Mouse (Mus musculus): Measurements from ENCODE around the gene Usp35. TPM values are rescaled to one million over a fixed set of nuclear protein-coding genes. Genes with fewer than 3 reads are reported as not detected.

Gene Usp35
- 10 to 100 TPM; 11.9 to 12.4 TPM for total RNA-seq (2021)
- long read RNA-seq, experiment 1, full-length matches to known transcripts = 3 of 8 reads
- long read RNA-seq, experiment 1, partial matches to known transcripts = 4 of 8 reads
- long read RNA-seq, experiment 1, other reads (novel, unspliced or antisense) = 1 of 8 reads
- long read RNA-seq, experiment 2, full-length matches to known transcripts = 3 of 7 reads
- long read RNA-seq, experiment 2, partial matches to known transcripts = 2 of 7 reads
- long read RNA-seq, experiment 2, other reads (novel, unspliced or antisense) = 2 of 7 reads

GRCm38 (mm10) chr7:97331726-97332666 is at the start of gene Usp35, which contains the start of gene Kctd21:
Gene Usp35 (minus strand): TSS chr7:97332020.
Gene Kctd21 (plus strand): TSS chr7:97332327.
- peak; percentile 90 to 97 for DNase-seq (ENCODE audit: low spot score in 2 of 2)

- DNase-seq (ENCODE audit: low spot score in 2 of 2) = no peak
These were observed 48.8 kb upstream of the Usp35 start for GRCm38 (mm10) chr7:97380500-97381123.

- no peak for DNase-seq (ENCODE audit: low spot score in 2 of 2)
These were observed 47.5 kb upstream of the Usp35 start for GRCm38 (mm10) chr7:97379304-97379703.

- DNase-seq (ENCODE audit: low spot score in 2 of 2) = no peak
These were observed 44.1 kb upstream of the Usp35 start for GRCm38 (mm10) chr7:97375906-97376305.

GRCm38 (mm10) chr7:97375101-97375500 is 43.3 kb upstream of the Usp35 start:
- no peak for DNase-seq (ENCODE audit: low spot score in 2 of 2)

- DNase-seq (ENCODE audit: low spot score in 2 of 2) = no peak
These were observed 34.1 kb upstream of the Usp35 start for GRCm38 (mm10) chr7:97365887-97366286.

- no peak for DNase-seq (ENCODE audit: low spot score in 2 of 2)
These were observed 29.6 kb upstream of the Usp35 start for GRCm38 (mm10) chr7:97361467-97361866.

- no peak for DNase-seq (ENCODE audit: low spot score in 2 of 2)
These were observed 29.1 kb upstream of the Usp35 start for GRCm38 (mm10) chr7:97360955-97361354.

GRCm38 (mm10) chr7:97360166-97360565 is 28.3 kb upstream of the Usp35 start:
- no peak for DNase-seq (ENCODE audit: low spot score in 2 of 2)

- DNase-seq (ENCODE audit: low spot score in 2 of 2) = no peak
These were observed 26.5 kb upstream of the Usp35 start for GRCm38 (mm10) chr7:97358347-97358746.

- DNase-seq (ENCODE audit: low spot score in 2 of 2) = no peak
These were observed 26.0 kb upstream of the Usp35 start for GRCm38 (mm10) chr7:97357840-97358239.

- DNase-seq (ENCODE audit: low spot score in 2 of 2) = peak in 1 of 2 experiments; percentile 73
These were observed 25.1 kb upstream of the Usp35 start for GRCm38 (mm10) chr7:97356875-97357276.

GRCm38 (mm10) chr7:97356253-97356652 is 24.4 kb upstream of the Usp35 start:
- DNase-seq (ENCODE audit: low spot score in 2 of 2) = no peak

GRCm38 (mm10) chr7:97355068-97355841 is 23.4 kb upstream of the Usp35 start:
- DNase-seq (ENCODE audit: low spot score in 2 of 2) = no peak

- no peak for DNase-seq (ENCODE audit: low spot score in 2 of 2)
These were observed 21.5 kb upstream of the Usp35 start for GRCm38 (mm10) chr7:97353356-97353755.

- peak in 1 of 2 experiments; percentile 55 for DNase-seq (ENCODE audit: low spot score in 2 of 2)
These were observed 20.1 kb upstream of the Usp35 start for GRCm38 (mm10) chr7:97351792-97352513.

GRCm38 (mm10) chr7:97350891-97351290 is 19.1 kb upstream of the Usp35 start:
- DNase-seq (ENCODE audit: low spot score in 2 of 2) = no peak

- DNase-seq (ENCODE audit: low spot score in 2 of 2) = no peak
These were observed 17.6 kb upstream of the Usp35 start for GRCm38 (mm10) chr7:97349438-97349837.

- DNase-seq (ENCODE audit: low spot score in 2 of 2) = no peak
These were observed 17.0 kb upstream of the Usp35 start for GRCm38 (mm10) chr7:97348836-97349235.

GRCm38 (mm10) chr7:97348318-97348717 is 16.5 kb upstream of the Usp35 start:
- DNase-seq (ENCODE audit: low spot score in 2 of 2) = no peak
